Mouse (Mus musculus): ENCODE measurements around the gene Zmynd8.

DNA sequence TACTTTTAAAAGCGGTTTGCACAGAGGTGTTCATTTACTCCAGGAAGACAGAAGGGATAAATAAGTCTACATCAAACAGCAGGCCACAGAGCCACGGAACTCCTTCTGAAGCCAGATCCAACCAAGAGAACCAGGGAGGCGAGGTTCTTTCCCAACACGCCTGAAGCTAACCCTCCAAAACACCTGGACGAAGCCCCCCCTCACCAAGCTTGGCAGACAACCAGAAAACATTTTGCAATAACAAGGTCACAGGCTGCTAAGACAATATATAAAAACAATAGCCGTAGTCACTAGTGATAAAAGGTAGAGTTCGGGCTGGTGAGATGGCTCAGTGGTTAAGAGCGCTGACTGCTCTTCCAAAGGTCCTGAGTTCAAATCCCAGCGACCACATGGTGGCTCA lies 66.1 kb downstream of the Zmynd8 start:
- no peak for TF ChIP-seq POLR2A (IDR thresholded peaks at IDR 0.05; ENCODE audit: borderline replicate concordance, control insufficient read depth, low read depth, low read length)
- no peak for TF ChIP-seq CTCF (IDR thresholded peaks at IDR 0.05; ENCODE audit: control insufficient read depth, insufficient read depth, low read length)

All from bone marrow, adult 2 months (tissue).